Mouse (Mus musculus): ENCODE measurements around the gene Plekhm3.

GRCm38 (mm10) chr1:64850345-64850744 lies 106.3 kb downstream of the Plekhm3 start:
- TF ChIP-seq CTCF (IDR thresholded peaks at IDR 0.05; ENCODE audit: low read depth) (no peak), EP300 (optimal IDR thresholded peaks at IDR 0.05) (no peak)
